Mouse (Mus musculus): Measurements from ENCODE around the gene Lce3a. TPM values are rescaled to one million over a fixed set of nuclear protein-coding genes. Genes with fewer than 3 reads are reported as not detected.

Lce3a gene
- polyA plus RNA-seq (2014; fragmentation: Nextera tagmentation; extraction: Ambion mirVana) = not detected in 2 replicates

DNA sequence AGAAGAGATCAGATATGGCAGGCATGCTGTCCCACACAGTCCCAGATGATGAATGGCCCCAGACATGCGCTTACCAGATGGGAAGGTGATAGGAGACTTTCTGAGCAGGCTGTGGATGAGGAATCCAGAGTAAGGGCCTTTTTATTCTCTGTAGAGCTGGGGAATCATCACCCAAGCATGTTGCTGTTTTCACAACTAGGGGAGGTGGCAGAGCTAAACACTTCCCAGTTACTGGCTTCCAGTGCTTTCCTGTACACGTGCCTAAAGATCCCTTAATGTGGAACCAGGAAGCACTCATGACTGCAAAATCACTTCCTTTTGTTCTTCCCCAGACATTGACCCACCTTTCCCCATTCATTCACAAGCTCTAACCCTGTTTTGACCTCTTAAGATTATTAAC is at the start of gene Lce3a:
TSS of gene Lce3a (minus strand) at position 101 of the 400 bp plus-strand sequence.
- no peak within 1 kb of the TSS for H3K4me3 ChIP-seq (ENCODE audit: low read depth, low read length)
- H3K27ac ChIP-seq (ENCODE audit: low read depth, low read length) = no peak within 1 kb of the TSS
- no peaks in the 10 kb centered on the region for H3K36me3 ChIP-seq (ENCODE audit: control insufficient read depth, insufficient read depth, low read length)
- H3K9me3 ChIP-seq (ENCODE audit: control insufficient read depth, low read length) = no peaks in the 10 kb centered on the region
- WGBS = 66% methylated on average over 2 of the region's 2 CpGs
- H3K4me1 ChIP-seq (replicated peaks; ENCODE audit: control insufficient read depth, insufficient read depth, low read length) = no peaks in the 10 kb centered on the region
- no peak within 1 kb of the TSS for H3K9ac ChIP-seq (ENCODE audit: low read depth, low read length)
- DNase-seq (ENCODE audit: low spot score) (no peak), ATAC-seq (replicated peaks; ENCODE audit: low FRiP score) (no peak)
- no peak within 1 kb of the TSS for H3K4me2 ChIP-seq
- H3K27me3 ChIP-seq (replicated peaks; ENCODE audit: control insufficient read depth, insufficient read depth, low read length) = no peaks in the 10 kb centered on the region

DNA sequence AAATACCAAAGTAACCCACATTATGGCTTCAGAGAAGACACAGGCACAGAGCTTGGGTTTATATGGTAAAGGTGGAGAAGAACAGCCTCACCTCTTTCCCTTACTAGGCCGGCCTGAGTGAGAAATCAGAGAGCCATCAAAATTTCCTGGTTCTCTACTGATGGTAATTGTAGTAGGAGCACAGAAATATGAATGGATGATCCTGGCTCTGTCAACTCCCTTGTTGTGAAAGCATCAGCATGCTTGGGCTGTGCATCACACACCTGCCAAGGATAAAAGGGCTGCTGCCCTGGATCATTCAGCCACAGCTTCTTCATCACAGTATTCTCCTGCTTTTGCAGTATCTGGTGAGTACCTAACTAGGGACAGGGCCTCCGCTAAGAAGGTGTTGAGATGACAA is 40.7 kb upstream of the Lce3a start, which contains the start of gene Lce3e:
TSS of gene Lce3e (plus strand) at position 301 of the 400 bp plus-strand sequence.
- no peaks in the 10 kb centered on the region for H3K9me3 ChIP-seq (ENCODE audit: control insufficient read depth, low read length)
- ATAC-seq (replicated peaks; ENCODE audit: low FRiP score) (no peak), DNase-seq (ENCODE audit: low spot score) (no peak)
- no peak within 1 kb of the TSS for H3K9ac ChIP-seq (ENCODE audit: low read depth, low read length)
- no peak within 1 kb of the TSS for H3K27ac ChIP-seq (ENCODE audit: low read depth, low read length)
- H3K36me3 ChIP-seq (ENCODE audit: control insufficient read depth, insufficient read depth, low read length) = no peaks in the 10 kb centered on the region
- H3K4me2 ChIP-seq = no peak within 1 kb of the TSS
- H3K4me3 ChIP-seq (ENCODE audit: low read depth, low read length) = no peak within 1 kb of the TSS
- H3K4me1 ChIP-seq (replicated peaks; ENCODE audit: control insufficient read depth, insufficient read depth, low read length) = no peaks in the 10 kb centered on the region
- no peaks in the 10 kb centered on the region for H3K27me3 ChIP-seq (replicated peaks; ENCODE audit: control insufficient read depth, insufficient read depth, low read length)
- WGBS = 88% methylated on average over 2 of the region's 2 CpGs

DNA sequence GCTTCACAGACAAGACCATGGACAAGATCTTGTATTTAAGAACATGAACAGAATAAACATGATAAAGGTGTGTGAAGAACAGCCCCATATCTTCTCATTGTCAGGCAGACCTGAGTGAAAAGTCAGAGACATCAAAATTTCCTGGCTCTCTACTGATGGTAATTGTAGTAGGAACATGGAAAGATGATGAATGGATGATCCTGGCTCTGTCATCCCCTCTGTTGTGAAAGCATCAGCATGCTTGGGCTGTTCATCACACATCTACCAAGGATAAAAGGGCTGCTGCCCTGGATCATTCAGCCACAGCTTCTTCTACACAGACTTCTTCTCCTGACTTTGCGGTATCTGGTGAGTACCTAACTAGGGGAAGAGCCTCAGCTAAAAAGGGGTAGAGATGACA is 31.1 kb upstream of the Lce3a start, which contains the start of gene Lce3d:
TSS of gene Lce3d (plus strand) at position 301 of the 400 bp plus-strand sequence.
- no peak for ATAC-seq (replicated peaks; ENCODE audit: low FRiP score)
- Histone ChIP-seq H3K9ac (ENCODE audit: low read depth, low read length) (no peak within 1 kb of the TSS), H3K9me3 (ENCODE audit: control insufficient read depth, low read length) (no peaks in the 10 kb centered on the region), H3K27me3 (replicated peaks; ENCODE audit: control insufficient read depth, insufficient read depth, low read length) (no peaks in the 10 kb centered on the region), H3K27ac (ENCODE audit: low read depth, low read length) (no peak within 1 kb of the TSS), H3K4me1 (replicated peaks; ENCODE audit: control insufficient read depth, insufficient read depth, low read length) (no peaks in the 10 kb centered on the region), H3K36me3 (ENCODE audit: control insufficient read depth, insufficient read depth, low read length) (no peaks in the 10 kb centered on the region), H3K4me2 (no peak within 1 kb of the TSS), H3K4me3 (ENCODE audit: low read depth, low read length) (no peak within 1 kb of the TSS)
- WGBS = 93% methylated on average over 1 of the region's 1 CpGs
- no peak for DNase-seq (ENCODE audit: low spot score)

DNA sequence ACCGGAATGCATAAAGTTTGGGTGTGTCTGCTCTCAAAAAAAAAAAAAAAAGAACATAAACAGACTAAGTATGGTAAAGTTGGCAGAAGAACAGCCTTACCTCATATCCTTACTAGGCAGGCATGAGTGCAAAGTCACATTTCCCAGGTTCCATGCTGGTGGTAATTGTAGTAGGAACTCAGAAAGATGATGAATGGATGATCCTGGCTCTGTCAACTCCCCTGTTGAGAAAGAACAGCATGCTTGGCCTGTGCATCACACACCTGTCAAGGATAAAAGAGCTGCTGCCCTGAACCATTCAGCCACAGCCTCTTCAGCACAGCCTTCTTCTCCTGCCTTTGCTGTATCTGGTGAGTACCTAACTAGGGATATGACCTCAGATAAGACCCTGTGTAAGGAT is 18.2 kb upstream of the Lce3a start, which contains the start of gene Lce3c:
TSS of gene Lce3c (plus strand) at position 301 of the 400 bp plus-strand sequence.
- Histone ChIP-seq H3K9ac (ENCODE audit: low read depth, low read length) (no peak within 1 kb of the TSS), H3K4me3 (ENCODE audit: low read depth, low read length) (no peak within 1 kb of the TSS), H3K9me3 (ENCODE audit: control insufficient read depth, low read length) (no peaks in the 10 kb centered on the region), H3K27ac (ENCODE audit: low read depth, low read length) (no peak within 1 kb of the TSS), H3K4me1 (replicated peaks; ENCODE audit: control insufficient read depth, insufficient read depth, low read length) (no peaks in the 10 kb centered on the region), H3K27me3 (replicated peaks; ENCODE audit: control insufficient read depth, insufficient read depth, low read length) (no peaks in the 10 kb centered on the region), H3K4me2 (no peak within 1 kb of the TSS), H3K36me3 (ENCODE audit: control insufficient read depth, insufficient read depth, low read length) (no peaks in the 10 kb centered on the region)
- 76% methylated on average over 1 of the region's 1 CpGs for WGBS
- ATAC-seq (replicated peaks; ENCODE audit: low FRiP score) = no peak
- no peak for DNase-seq (ENCODE audit: low spot score)

DNA sequence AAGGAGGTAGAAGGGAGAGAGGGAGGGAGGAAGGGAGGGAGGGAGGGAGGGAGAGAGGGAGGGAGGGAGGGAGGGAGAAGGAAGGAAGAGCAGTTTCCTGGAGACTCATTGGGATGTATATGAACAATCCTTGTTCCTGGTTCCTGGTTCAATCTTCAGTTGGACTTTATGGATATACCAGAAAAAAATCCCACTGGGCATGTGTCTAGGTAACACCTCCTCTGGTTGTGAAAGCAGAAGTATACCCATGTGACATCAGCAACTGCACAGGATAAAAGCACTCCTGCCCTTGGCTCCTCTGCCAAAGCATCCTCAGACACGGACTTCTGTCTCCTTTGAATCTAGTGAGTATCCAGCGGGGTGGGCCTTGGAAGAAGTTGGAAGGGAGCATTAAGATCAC is 6.6 kb upstream of the Lce3a start, which contains the start of gene Lce3b:
TSS of gene Lce3b (plus strand) at position 301 of the 400 bp plus-strand sequence.
- Histone ChIP-seq H3K27me3 (replicated peaks; ENCODE audit: control insufficient read depth, insufficient read depth, low read length) (no peaks in the 10 kb centered on the region), H3K4me3 (ENCODE audit: low read depth, low read length) (no peak within 1 kb of the TSS), H3K4me2 (no peak within 1 kb of the TSS), H3K9me3 (ENCODE audit: control insufficient read depth, low read length) (no peaks in the 10 kb centered on the region), H3K36me3 (ENCODE audit: control insufficient read depth, insufficient read depth, low read length) (no peaks in the 10 kb centered on the region), H3K9ac (ENCODE audit: low read depth, low read length) (no peak within 1 kb of the TSS), H3K4me1 (replicated peaks; ENCODE audit: control insufficient read depth, insufficient read depth, low read length) (no peaks in the 10 kb centered on the region), H3K27ac (ENCODE audit: low read depth, low read length) (no peak within 1 kb of the TSS)
- WGBS = 47% methylated on average over 2 of the region's 2 CpGs
- no peak for DNase-seq (ENCODE audit: low spot score)
- ATAC-seq (replicated peaks; ENCODE audit: low FRiP score) = no peak

DNA sequence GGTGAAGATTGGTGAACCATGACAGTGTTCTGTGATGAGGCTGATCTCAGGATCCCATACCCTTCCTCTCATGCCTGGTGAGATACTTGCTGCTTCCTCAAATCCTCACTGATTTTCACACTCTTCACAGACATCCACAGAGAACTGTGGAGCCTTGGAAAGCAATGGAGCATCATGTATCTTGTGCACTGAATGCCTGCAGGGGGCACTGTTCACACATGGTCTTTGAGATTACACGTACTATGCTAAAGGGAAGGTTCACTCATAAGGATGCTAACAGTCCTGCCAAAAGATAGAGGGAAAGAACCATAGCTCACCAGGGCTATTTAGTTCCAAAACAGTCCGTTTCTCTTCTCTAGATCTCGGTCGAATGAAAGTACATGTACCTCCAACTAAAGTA is 5.7 kb downstream of the Lce3a start:
- DNase-seq (ENCODE audit: low spot score) = no peak
- WGBS = 58% methylated on average over 4 of the region's 4 CpGs
- H3K36me3 ChIP-seq (ENCODE audit: control insufficient read depth, insufficient read depth, low read length) = no peaks in the 10 kb centered on the region
- H3K27me3 ChIP-seq (replicated peaks; ENCODE audit: control insufficient read depth, insufficient read depth, low read length) = no peaks in the 10 kb centered on the region
- H3K4me2 ChIP-seq = no peak overlapping the region
- no peak overlapping the region for H3K4me3 ChIP-seq (ENCODE audit: low read depth, low read length)
- H3K9ac ChIP-seq (ENCODE audit: low read depth, low read length) = no peak overlapping the region
- no peaks in the 10 kb centered on the region for H3K9me3 ChIP-seq (ENCODE audit: control insufficient read depth, low read length)
- H3K4me1 ChIP-seq (replicated peaks; ENCODE audit: control insufficient read depth, insufficient read depth, low read length) = no peaks in the 10 kb centered on the region
- no peak for ATAC-seq (replicated peaks; ENCODE audit: low FRiP score)
- no peak overlapping the region for H3K27ac ChIP-seq (ENCODE audit: low read depth, low read length)

DNA sequence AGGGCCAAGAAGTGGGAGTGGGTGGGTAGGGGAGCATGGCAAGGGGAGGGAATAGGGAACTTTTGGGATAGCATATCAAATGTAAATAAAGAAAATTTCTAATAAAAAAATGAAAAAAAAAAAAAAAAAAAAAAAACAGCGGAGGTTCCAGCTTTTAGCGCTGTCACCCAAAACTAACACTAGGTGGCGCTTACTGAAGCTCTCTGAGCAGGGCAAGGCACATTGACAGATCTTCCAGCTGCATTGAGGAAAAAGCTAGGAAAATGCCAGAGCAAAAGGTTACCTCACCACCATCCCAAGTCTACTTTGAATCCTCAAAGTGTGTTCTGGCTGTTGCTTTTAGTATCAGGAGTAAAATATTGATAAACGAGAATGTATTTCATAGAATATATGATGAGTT is 18.5 kb downstream of the Lce3a start:
- WGBS = 25% methylated on average over 4 of the region's 4 CpGs

DNA sequence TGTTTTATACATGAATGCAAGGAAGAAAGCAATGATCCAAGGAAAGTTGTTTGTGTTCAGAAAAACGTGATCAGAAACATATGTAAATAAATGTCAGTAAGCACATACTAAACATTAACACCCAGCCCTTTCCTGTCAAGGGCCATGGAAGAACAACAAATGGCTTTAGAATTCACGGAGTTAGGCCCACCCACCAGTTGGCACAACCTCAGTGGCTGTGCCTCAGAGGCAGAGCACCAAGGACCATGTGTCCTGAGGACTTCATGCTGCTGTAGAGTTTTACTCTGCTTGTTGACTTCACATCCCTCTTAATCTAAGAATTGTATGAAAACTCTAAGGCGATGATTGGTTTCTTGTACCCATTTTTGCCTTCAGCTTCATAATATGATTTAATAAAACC is 20.8 kb downstream of the Lce3a start:
- DNase-seq (ENCODE audit: low spot score) (no peak), ATAC-seq (replicated peaks; ENCODE audit: low FRiP score) (no peak)
- Histone ChIP-seq H3K27me3 (replicated peaks; ENCODE audit: control insufficient read depth, insufficient read depth, low read length) (no peaks in the 10 kb centered on the region), H3K4me2 (no peak overlapping the region), H3K9me3 (ENCODE audit: control insufficient read depth, low read length) (no peaks in the 10 kb centered on the region), H3K36me3 (ENCODE audit: control insufficient read depth, insufficient read depth, low read length) (no peaks in the 10 kb centered on the region), H3K4me1 (replicated peaks; ENCODE audit: control insufficient read depth, insufficient read depth, low read length) (no peaks in the 10 kb centered on the region), H3K4me3 (ENCODE audit: low read depth, low read length) (no peak overlapping the region), H3K9ac (ENCODE audit: low read depth, low read length) (no peak overlapping the region), H3K27ac (ENCODE audit: low read depth, low read length) (no peak overlapping the region)
- 45% methylated on average over 3 of the region's 3 CpGs for WGBS

More for the DNA sequence above, 18.5 kb downstream of the Lce3a start:
- no peak for DNase-seq (ENCODE audit: low spot score)
- no peaks in the 10 kb centered on the region for H3K9me3 ChIP-seq (ENCODE audit: control insufficient read depth, low read length)
- no peak for ATAC-seq (replicated peaks; ENCODE audit: low FRiP score)
- no peak overlapping the region for H3K9ac ChIP-seq (ENCODE audit: low read depth, low read length)
- no peak overlapping the region for H3K4me2 ChIP-seq
- no peak overlapping the region for H3K27ac ChIP-seq (ENCODE audit: low read depth, low read length)
- H3K36me3 ChIP-seq (ENCODE audit: control insufficient read depth, insufficient read depth, low read length) = no peaks in the 10 kb centered on the region
- H3K27me3 ChIP-seq (replicated peaks; ENCODE audit: control insufficient read depth, insufficient read depth, low read length) = no peaks in the 10 kb centered on the region
- H3K4me3 ChIP-seq (ENCODE audit: low read depth, low read length) = no peak overlapping the region
- H3K4me1 ChIP-seq (replicated peaks; ENCODE audit: control insufficient read depth, insufficient read depth, low read length) = no peaks in the 10 kb centered on the region

DNA sequence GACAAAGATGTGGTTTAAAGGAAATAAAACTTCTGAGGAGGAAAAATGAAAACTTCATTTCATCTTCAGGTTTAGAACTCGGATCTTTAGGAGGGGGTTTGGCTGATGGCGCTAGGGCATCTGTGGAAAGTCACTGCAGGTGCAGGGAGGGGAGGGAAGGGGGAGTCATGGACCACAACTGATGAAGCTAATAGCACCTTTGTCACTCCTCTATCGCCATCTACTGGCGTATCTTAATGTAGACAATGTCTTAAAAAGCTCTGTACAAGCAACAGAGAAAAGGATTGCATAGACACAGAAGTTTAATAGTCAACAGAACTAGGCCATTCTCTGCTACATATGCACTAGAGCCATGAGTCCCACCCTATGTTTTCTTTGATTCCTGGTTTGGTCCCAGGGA is 22.4 kb downstream of the Lce3a start:
- 34% methylated on average over 4 of the region's 4 CpGs for WGBS
- ATAC-seq (replicated peaks; ENCODE audit: low FRiP score) = no peak

More for the DNA sequence above, 22.4 kb downstream of the Lce3a start:
- Histone ChIP-seq H3K4me2 (no peak overlapping the region), H3K9ac (ENCODE audit: low read depth, low read length) (no peak overlapping the region), H3K36me3 (ENCODE audit: control insufficient read depth, insufficient read depth, low read length) (no peaks in the 10 kb centered on the region), H3K4me3 (ENCODE audit: low read depth, low read length) (no peak overlapping the region), H3K27me3 (replicated peaks; ENCODE audit: control insufficient read depth, insufficient read depth, low read length) (no peaks in the 10 kb centered on the region), H3K4me1 (replicated peaks; ENCODE audit: control insufficient read depth, insufficient read depth, low read length) (no peaks in the 10 kb centered on the region), H3K9me3 (ENCODE audit: control insufficient read depth, low read length) (no peaks in the 10 kb centered on the region), H3K27ac (ENCODE audit: low read depth, low read length) (no peak overlapping the region)
- no peak for DNase-seq (ENCODE audit: low spot score)

All from liver, embryonic 11.5 days (tissue).